Mouse (Mus musculus) brain, embryonic 14.5 days (tissue): ENCODE measurements at regions not wholly inside any gene's neighbourhood (a gene's known extent, or its start where the extent isn't known, plus 50 kb on each side); places are given as distances from the start of the nearest gene placed in this dataset.

ENCODE experiments used
- DNase-seq: peaks from one replicate; pipeline ENCODE4 v3.0.0-alpha.2; 2011; ENCODE audit warnings: low read depth
- CTCF ChIP-seq: fragments of 200-500 bp; IDR thresholded peaks from 2 replicates; pipeline ENCODE4 v1.5.1; 2012; ENCODE audit warnings: inconsistent platforms, mild to moderate bottlenecking, moderate library complexity, borderline replicate concordance; ENCODE audit not compliant: insufficient read depth, insufficient read length; ENCODE audit errors: extremely low read depth
- POLR2A ChIP-seq: fragments of 200-500 bp; IDR thresholded peaks from 2 replicates; pipeline ENCODE4 v1.6.1; 2012; ENCODE audit warnings: mild to moderate bottlenecking, inconsistent platforms, borderline replicate concordance; ENCODE audit not compliant: poor library complexity, insufficient read depth, insufficient read length, severe bottlenecking; ENCODE audit errors: extremely low read depth

DNA sequence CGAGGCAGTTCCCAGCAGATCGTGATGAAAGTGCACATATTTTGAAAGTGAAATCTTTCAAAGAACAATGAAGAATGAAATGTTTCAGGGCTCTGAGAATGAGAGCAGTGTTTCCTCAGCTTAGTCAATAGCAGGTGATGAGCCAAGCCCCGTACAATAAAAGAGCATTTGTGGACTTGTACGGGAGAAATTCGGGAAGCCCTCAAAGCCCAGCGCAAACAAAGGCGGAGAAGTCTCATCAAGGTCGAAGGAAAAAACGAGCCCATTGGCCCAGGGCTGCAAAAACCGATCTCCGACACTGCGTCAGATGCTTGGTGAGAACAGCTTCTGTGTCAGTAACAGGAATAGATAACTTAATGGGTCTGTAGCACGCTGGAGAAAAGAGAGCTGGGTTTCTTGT, 261.5 kb downstream of the 4933412E24Rik start:
- peak; percentile 18 for DNase-seq
- no peak for TF ChIP-seq CTCF
- TF ChIP-seq POLR2A = no peak

DNA sequence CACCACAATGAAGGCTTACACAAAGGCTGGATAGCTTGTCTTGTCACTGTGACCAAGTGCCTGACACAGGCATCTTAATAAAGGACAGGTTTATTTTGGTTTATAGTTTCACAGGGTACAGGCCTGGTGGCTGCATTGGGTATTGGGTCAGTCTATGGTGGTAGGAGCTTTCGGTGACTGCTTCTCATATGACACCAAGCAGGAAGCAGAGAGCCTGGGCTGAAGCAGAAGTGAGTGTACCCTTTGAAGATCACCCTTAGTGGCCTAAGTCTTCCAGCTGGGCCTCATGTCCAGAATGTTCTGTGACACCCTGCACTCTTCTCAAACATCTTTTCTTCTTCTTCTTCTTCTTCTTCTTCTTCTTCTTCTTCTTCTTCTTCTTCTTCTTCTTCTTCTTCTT, 264.1 kb downstream of the 4933412E24Rik start:
- no peak for DNase-seq
- no peak for TF ChIP-seq POLR2A
- TF ChIP-seq CTCF = no peak

DNA sequence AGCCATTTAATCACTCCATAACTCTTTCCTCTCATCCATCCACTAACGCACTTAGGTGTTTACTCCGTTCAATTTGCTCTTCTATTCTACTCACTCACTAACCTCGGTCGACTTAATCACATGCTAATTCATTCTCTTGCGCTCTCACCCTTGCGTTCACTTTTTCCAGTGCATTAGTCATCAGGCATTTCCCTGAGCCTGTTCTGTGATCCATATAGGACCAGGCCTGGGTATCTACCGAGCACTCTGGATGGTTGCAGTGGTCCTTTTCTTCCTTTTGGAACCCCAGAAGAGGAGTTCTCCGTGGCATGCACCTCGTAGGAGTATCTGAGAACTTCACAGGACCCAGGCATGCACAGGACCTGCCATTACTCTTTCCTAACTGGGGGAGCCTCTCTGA, 270.1 kb downstream of the 4933412E24Rik start:
- TF ChIP-seq CTCF = no peak
- TF ChIP-seq POLR2A = no peak
- peak; percentile 16 for DNase-seq

DNA sequence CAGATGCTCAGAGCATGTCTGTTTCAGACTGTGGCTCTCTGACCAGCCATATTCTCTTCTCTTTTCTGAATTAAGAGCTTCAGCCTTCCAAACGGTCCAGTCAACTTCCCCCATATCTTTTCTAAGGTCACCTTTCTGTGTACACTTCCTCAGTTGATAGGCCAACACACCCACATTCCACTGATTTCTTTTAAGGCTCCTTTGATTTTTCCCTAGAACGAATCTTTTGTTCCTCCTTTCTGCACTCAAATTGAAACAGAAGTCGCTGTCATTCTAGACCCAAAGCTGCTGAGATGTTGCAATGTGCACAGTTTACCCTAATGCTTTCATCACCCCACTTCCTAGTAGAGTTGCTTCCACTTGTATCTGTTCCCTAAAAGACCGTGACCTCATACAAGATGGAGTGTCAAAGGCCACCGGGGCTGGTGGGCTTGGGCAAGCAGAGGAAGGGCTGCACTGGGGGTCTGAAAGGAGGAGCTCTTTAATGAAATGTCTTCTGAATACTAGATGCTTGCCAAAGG, 271.9 kb downstream of the 4933412E24Rik start:
- no peak for TF ChIP-seq CTCF
- no peak for TF ChIP-seq POLR2A
- no peak for DNase-seq

DNA sequence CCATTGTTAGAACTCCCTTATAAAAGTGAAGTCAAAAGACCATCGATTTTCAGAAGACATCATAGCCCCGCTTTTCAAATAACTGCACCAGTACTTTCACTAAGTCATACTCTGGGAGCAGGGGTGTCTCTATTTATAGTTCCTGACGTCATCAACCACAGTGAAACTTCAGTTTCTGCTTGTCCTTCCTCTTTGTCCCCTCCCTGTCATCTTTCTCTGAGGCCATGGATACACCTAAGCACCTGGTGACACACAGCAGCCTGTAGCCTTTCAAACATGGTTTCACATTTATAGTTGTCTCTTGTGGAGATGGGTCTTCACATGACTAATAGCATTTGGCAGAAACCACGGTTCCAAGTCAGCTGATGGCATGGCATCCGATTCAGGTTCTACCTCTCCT, 277.2 kb downstream of the 4933412E24Rik start:
- DNase-seq = no peak
- TF ChIP-seq CTCF (no peak), POLR2A (no peak)

DNA sequence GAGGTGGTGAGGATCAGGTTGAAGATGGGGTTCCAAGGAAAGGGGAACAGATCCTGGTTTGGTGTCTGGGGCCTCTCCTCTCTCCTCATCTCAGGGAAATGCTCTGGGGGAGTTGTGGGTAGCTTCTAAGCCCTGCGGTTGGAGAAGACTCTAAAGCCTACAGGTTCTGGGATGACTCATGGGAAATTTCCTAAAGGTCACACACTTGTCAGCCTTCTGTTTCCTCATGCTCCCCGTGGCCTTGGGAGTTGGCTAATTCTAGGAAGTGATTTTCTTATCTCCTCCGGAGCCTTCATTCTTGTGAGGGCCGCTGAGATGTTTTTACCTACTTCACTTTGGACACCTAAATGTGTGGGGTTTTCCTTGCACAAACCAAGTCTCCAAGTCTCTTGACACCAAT, 279.2 kb downstream of the 4933412E24Rik start:
- DNase-seq = no peak
- TF ChIP-seq POLR2A (no peak), CTCF (no peak)

DNA sequence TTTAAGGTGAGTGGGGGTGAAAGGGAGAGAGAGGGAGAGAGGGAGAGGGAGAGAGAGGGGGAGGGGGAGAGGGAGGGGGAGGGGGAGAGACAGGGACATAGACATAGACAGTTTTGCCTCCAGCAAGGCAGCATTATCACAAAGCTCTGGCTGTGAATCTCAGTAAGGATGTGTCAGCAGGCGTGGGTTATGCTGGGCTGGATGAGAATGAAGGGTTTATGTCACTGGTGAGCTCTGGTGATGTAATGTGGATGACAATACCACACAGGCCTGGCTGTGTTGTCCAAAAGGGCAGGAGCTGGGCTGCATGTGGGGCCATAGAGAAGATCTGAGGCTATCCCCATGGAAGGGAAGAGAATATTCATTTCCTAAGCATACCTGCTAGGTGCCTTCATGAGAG, 282.0 kb downstream of the 4933412E24Rik start:
- TF ChIP-seq POLR2A = no peak
- TF ChIP-seq CTCF = no peak
- DNase-seq = no peak

DNA sequence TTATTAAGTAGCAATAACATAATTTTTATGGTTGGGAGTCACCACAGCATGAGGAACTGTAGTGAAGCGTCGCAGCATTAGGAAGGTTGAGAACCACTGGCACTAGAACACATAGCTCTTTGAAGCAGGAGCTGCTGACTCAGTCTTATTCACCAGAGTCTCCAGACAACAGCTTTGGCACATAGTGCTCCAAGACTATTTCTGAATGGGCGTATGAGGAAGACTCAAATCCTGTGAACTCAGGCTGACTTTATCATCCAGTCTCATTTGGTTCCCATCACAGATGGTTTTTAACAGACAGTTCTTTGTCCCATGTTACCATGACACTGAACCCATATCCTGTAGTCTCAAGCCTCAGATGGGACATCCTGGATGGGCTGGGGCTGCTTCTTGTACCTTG, 282.5 kb downstream of the 4933412E24Rik start:
- no peak for DNase-seq
- no peak for TF ChIP-seq POLR2A
- no peak for TF ChIP-seq CTCF

DNA sequence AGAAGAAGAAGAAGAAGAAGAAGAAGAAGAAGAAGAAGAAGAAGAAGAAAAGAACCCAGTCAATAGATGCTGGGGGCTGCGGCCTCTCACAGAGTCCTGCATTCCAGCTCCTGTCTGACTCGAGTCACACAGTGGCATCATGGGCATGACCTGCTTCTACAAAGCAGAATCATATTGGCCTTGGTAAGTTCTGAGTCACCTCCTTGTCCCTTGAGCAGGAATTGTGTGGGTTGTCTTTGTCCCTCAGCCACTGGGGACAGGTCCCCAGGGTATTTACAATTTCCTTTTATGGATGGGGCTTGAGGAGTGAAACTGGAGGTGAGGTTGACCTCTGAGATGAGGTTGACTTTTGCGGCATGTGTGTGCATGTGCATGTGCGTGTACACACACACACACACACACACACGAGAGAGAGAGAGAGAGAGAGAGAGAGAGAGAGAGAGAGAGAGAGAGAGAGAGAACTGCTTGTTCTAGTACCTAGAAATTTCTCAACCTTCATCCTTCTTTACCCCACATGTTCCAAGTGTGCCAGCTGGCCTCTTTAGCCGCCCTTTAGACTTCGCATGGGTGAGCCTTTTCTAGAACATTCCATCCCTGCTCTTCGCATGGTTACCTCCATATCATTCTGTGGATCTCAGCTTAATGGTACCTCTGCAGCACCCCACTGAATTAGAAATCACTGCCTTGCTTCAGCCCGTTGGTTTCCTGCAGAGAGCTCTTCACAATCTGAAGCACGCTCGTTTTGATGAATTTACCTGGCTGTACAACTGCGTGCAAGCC, 283.2 kb downstream of the 4933412E24Rik start:
- no peak for TF ChIP-seq CTCF
- no peak for TF ChIP-seq POLR2A

DNA sequence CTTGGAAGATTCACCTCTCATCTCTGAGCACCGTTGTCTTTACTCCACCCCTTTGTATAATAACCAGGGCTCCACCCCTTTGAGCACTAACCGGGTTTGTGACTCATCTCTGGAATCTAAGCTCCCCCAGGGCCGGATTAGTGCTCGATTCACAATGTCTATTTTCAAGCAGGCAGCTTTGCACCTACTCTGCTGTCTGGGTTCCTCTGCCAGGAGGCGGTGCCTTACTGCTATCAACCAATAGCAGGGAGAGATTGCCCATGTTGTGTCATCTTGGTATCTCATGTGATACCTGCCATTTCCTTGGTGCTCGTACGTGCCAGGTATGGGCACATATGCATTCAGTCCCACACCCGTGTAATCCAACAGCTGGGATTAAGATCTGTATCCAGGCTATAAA, 285.3 kb downstream of the 4933412E24Rik start:
- TF ChIP-seq POLR2A (no peak), CTCF (no peak)
- no peak for DNase-seq

More for the DNA sequence above, 283.2 kb downstream of the 4933412E24Rik start:
- DNase-seq = no peak

DNA sequence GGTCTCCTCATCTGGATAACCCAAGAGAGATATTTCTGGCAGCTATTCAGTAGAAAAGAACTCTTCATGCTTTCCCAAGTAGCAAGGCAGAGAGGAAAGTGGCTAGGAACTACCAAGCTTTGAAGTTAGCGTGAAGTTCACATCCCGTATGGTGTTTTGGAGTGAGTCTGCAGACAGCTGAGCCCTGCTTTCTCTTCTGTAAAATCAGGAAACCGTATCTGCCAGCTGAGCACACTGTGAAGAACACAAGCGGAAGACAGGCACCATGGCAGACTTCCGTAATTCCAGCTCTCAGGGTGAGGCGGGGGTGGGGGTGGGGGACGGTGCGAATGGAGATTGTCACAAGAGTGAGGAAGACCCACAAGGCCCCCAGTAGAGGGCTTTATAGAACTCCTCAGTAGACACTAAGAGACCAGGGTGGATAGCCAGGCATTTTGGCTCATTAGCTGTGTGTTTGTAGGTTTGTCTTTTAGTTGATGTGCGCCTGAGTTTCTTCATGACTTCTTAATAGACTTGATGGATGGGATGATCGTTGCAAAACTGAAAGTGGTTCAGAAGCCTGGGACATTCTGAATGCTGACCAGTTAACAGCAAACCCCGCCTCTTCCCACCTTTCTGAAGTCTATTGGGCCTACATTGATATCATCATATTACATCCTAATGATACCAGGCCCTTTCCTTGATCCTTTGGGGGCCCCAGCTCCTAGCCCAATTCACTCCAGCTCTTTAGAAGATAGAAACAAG, 287.4 kb downstream of the 4933412E24Rik start:
- no peak for TF ChIP-seq POLR2A
- TF ChIP-seq CTCF = no peak
- peak; percentile 18 for DNase-seq
